Mouse (Mus musculus) T-cell, adult 66 days (primary cell): ENCODE results near the gene Rftn2. TPM values are rescaled to one million over a fixed set of nuclear protein-coding genes. Genes with fewer than 3 reads are reported as not detected.

Experiments used
- total RNA-seq, 2 experiments: library from RNA; stranded (reverse); gene quantifications; 3 replicates in 1 of 2; 4 replicates in 1 of 2; pipeline ENCODE4 v1.2.4; 2023

The Rftn2 gene
- total RNA-seq = 1 to 10 TPM; 3.0 to 4.2 TPM

GRCm38 (mm10) chr1:55226011-55226857, at the start of gene Rftn2:
Gene Rftn2, minus strand, starts transcription at chr1:55226782.

GRCm38 (mm10) chr1:55236890-55237642, 10.5 kb upstream of the Rftn2 start, which contains the start of gene Mars2:
Gene Mars2, plus strand, starts transcription at chr1:55237177.

GRCm38 (mm10) chr1:55130943-55131401, 95.6 kb downstream of the Rftn2 start, which contains the start of gene Mob4:
Gene Mob4, plus strand, starts transcription at chr1:55131231.

Other genes starting within 250 kb of the Rftn2 start
- 100 to 1,000 TPM; 462 to 463 TPM for gene Sf3b1, start 199.3 kb downstream of the Rftn2 start, total RNA-seq
- 10 to 100 TPM; 54.8 to 69.1 TPM for gene Coq10b, start 174.0 kb downstream of the Rftn2 start, total RNA-seq
- 100 to 1,000 TPM; 160 to 193 TPM for gene Hspe1, start 138.7 kb downstream of the Rftn2 start, total RNA-seq
- 100 to 1,000 TPM; 101 to 132 TPM for gene Hspd1, start 138.5 kb downstream of the Rftn2 start, total RNA-seq
- gene Mob4, start 95.6 kb downstream of the Rftn2 start, total RNA-seq = 10 to 100 TPM; 73.8 to 88.0 TPM
- gene Mars2, start 10.4 kb upstream of the Rftn2 start, total RNA-seq = 1 to 10 TPM; 7.8 to 8.7 TPM
- gene Boll, start 136.7 kb upstream of the Rftn2 start, total RNA-seq = 10 to 100 TPM; 12.1 to 20.0 TPM
- gene Plcl1, start 179.1 kb upstream of the Rftn2 start, total RNA-seq = 1 to 10 TPM; 1.4 to 1.7 TPM